Mouse (Mus musculus) layer of hippocampus, postnatal 10 days (tissue): ENCODE results near the gene Tmem236. TPM values are rescaled to one million over a fixed set of nuclear protein-coding genes. Genes with fewer than 3 reads are reported as not detected.
"Not testable (repeated sequence)": the region's sequence is repeated elsewhere in the genome, so short reads cannot be mapped to it uniquely, and the experiment has no call there.

Experiments used
- DNase-seq, 2 experiments: peaks; one replicate each; pipeline ENCODE4 v3.0.0; 2021; ENCODE audit warnings: low spot score in 2 of 2
- total RNA-seq, 2 experiments: library from RNA; stranded (reverse); gene quantifications; 2 replicates each; pipeline ENCODE4 v1.2.3; 2021

Tmem236 gene
- total RNA-seq, 2 experiments from 2014 or later, result 0.09 to 0.20 TPM

GRCm38 (mm10) chr2:14191601-14192000 is 17.3 kb downstream of the Tmem236 start:
- DNase-seq, result no peak

GRCm38 (mm10) chr2:14192046-14192445 is 17.7 kb downstream of the Tmem236 start:
- DNase-seq, result no peak

GRCm38 (mm10) chr2:14198325-14198903 is 24.1 kb downstream of the Tmem236 start:
- DNase-seq, result not testable (repeated sequence)

GRCm38 (mm10) chr2:14199621-14200020 is 25.3 kb downstream of the Tmem236 start:
- no peak for DNase-seq

- DNase-seq, result not testable (repeated sequence)
Observed at GRCm38 (mm10) chr2:14200879-14201445, 26.6 kb downstream of the Tmem236 start.

GRCm38 (mm10) chr2:14204308-14204707 is 30.0 kb downstream of the Tmem236 start:
- DNase-seq, result no peak

- DNase-seq, result no peak
Observed at GRCm38 (mm10) chr2:14206798-14207197, 32.5 kb downstream of the Tmem236 start.

- no peak for DNase-seq
Observed at GRCm38 (mm10) chr2:14210731-14211130, 36.4 kb downstream of the Tmem236 start.

- DNase-seq, result no peak
Observed at GRCm38 (mm10) chr2:14211606-14212005, 37.3 kb downstream of the Tmem236 start.

GRCm38 (mm10) chr2:14214764-14215163 is 40.4 kb downstream of the Tmem236 start:
- DNase-seq, result no peak

GRCm38 (mm10) chr2:14216653-14217052 is 42.3 kb downstream of the Tmem236 start:
- DNase-seq, result no peak

- no peak for DNase-seq
Observed at GRCm38 (mm10) chr2:14218126-14218525, 43.8 kb downstream of the Tmem236 start.

- DNase-seq, result no peak
Observed at GRCm38 (mm10) chr2:14224387-14224786, 50.1 kb downstream of the Tmem236 start.

GRCm38 (mm10) chr2:14228495-14228894 is 54.2 kb downstream of the Tmem236 start:
- no peak for DNase-seq

- no peak for DNase-seq
Observed at GRCm38 (mm10) chr2:14229149-14229548, 54.8 kb downstream of the Tmem236 start, which contains the start of gene Mrc1. TSS of gene Mrc1 (plus strand) at chr2:14229392.

GRCm38 (mm10) chr2:14229979-14230378 is 55.7 kb downstream of the Tmem236 start:
- DNase-seq, result no peak

GRCm38 (mm10) chr2:14232897-14233296 is 58.6 kb downstream of the Tmem236 start:
- no peak for DNase-seq

GRCm38 (mm10) chr2:14233983-14234382 is 59.7 kb downstream of the Tmem236 start:
- DNase-seq, result no peak

- no peak for DNase-seq
Observed at GRCm38 (mm10) chr2:14235319-14235718, 61.0 kb downstream of the Tmem236 start.

GRCm38 (mm10) chr2:14236920-14237319 is 62.6 kb downstream of the Tmem236 start:
- no peak for DNase-seq

- no peak for DNase-seq
Observed at GRCm38 (mm10) chr2:14237723-14238122, 63.4 kb downstream of the Tmem236 start.

- DNase-seq, result no peak
Observed at GRCm38 (mm10) chr2:14239151-14239550, 64.8 kb downstream of the Tmem236 start.

- DNase-seq, result no peak
Observed at GRCm38 (mm10) chr2:14244157-14244556, 69.8 kb downstream of the Tmem236 start.
